Mouse (Mus musculus) limb, embryonic 11.5 days (tissue): ENCODE measurements around the gene Enpp6. TPM values are rescaled to one million over a fixed set of nuclear protein-coding genes. Genes with fewer than 3 reads are reported as not detected.
A peak's percentile ranks its signal among the peaks of the same experiment; 100 is the strongest.
"Not testable (repeated sequence)": the region's sequence is repeated elsewhere in the genome, so short reads cannot be mapped to it uniquely, and the experiment has no call there.

Experiments used
- ATAC-seq: fragments of 200-750 bp; cut with Nextera tagmentation; 2 replicates; pipeline ENCODE4 v1.8.0; 2017; ENCODE audit warnings: low read depth; ENCODE audit not compliant: insufficient number of reproducible peaks, low FRiP score, low TSS enrichment
- DNase-seq: peaks from one replicate; pipeline ENCODE4 v3.0.0-alpha.2; 2015; ENCODE audit warnings: low spot score
- H3K27ac ChIP-seq: fragments of 300-500 bp; sonication (generic); replicated peaks from 2 replicates; pipeline ENCODE4 v1.5.1; 2014; ENCODE audit warnings: low read depth, mild to moderate bottlenecking, low read length
- H3K27me3 ChIP-seq: fragments of 300-500 bp; sonication (generic); 2 replicates; pipeline ENCODE4 v1.6.1; 2014; ENCODE audit warnings: mild to moderate bottlenecking, low read length, mixed read lengths; ENCODE audit not compliant: control insufficient read depth, insufficient read depth
- H3K36me3 ChIP-seq: fragments of 300-500 bp; sonication (generic); 2 replicates; pipeline ENCODE4 v1.6.1; 2014; ENCODE audit warnings: mild to moderate bottlenecking, low read length, moderate library complexity, mixed read lengths; ENCODE audit not compliant: control insufficient read depth, insufficient read depth
- H3K4me1 ChIP-seq: fragments of 300-500 bp; sonication (generic); 2 replicates; pipeline ENCODE4 v1.6.1; 2014; ENCODE audit warnings: low read length, mixed read lengths; ENCODE audit not compliant: control insufficient read depth, insufficient read depth
- H3K4me2 ChIP-seq: fragments of 300-500 bp; sonication (generic); 2 replicates; pipeline ENCODE4 v1.6.1; 2014; ENCODE audit warnings: low read depth, mild to moderate bottlenecking, moderate library complexity; ENCODE audit not compliant: severe bottlenecking
- H3K4me3 ChIP-seq: fragments of 300-500 bp; sonication (generic); 2 replicates; pipeline ENCODE4 v1.5.1; 2014; ENCODE audit warnings: low read depth, low read length
- H3K9ac ChIP-seq: fragments of 300-500 bp; sonication (generic); 2 replicates; pipeline ENCODE4 v1.6.1; 2014; ENCODE audit warnings: mild to moderate bottlenecking, low read length
- H3K9me3 ChIP-seq: fragments of 300-500 bp; sonication (generic); 2 replicates; pipeline ENCODE4 v1.6.1; 2016; ENCODE audit warnings: low read length; ENCODE audit not compliant: control insufficient read depth
- WGBS: fragments of 180-500 bp; shearing (Covaris S2); extraction: QIAGEN DNeasy Blood & Tissue Kit; methylation state at CpG from one replicate; pipeline ENCODE4 v1.1.7; 2014; 5-methylcytosine and 5-hydroxymethylcytosine counted together
- polyA plus RNA-seq: library from polyadenylated mRNA; unstranded; fragments of >200 nt; fragmentation: Nextera tagmentation; extraction: Ambion mirVana; gene quantifications from 2 replicates; pipeline ENCODE4 v1.2.1, GENCODE M21; 2014

The Enpp6 gene
- polyA plus RNA-seq, 1 experiment from 2014 or later: 0.77 TPM

- no peak overlapping the region for H3K4me2 ChIP-seq
- 90% methylated on average over 4 of the region's 4 CpGs for WGBS
- ATAC-seq (no peak), DNase-seq (no peak)
- no peaks in the 10 kb centered on the region for H3K9me3 ChIP-seq
- H3K4me3 ChIP-seq: no peak overlapping the region
- H3K9ac ChIP-seq: no peak overlapping the region
- H3K27ac ChIP-seq: no peak overlapping the region
- no peaks in the 10 kb centered on the region for H3K36me3 ChIP-seq
- H3K4me1 ChIP-seq: peaks cover 5% of the 10 kb centered on the region; the same call in 1 of the 2 replicates
- no peaks in the 10 kb centered on the region for H3K27me3 ChIP-seq
Measured at GRCm38 (mm10) chr8:47033976-47034375, 47.3 kb downstream of the Enpp6 start.

GRCm38 (mm10) chr8:47036501-47036900, 49.8 kb downstream of the Enpp6 start:
- Histone ChIP-seq H3K27me3 (no peaks in the 10 kb centered on the region), H3K4me1 (peaks cover 5% of the 10 kb centered on the region; the same call in 1 of the 2 replicates), H3K4me2 (no peak overlapping the region), H3K27ac (no peak overlapping the region), H3K36me3 (no peaks in the 10 kb centered on the region), H3K4me3 (no peak overlapping the region), H3K9ac (no peak overlapping the region), H3K9me3 (0 out of 2 replicates have a peak, but pooled peaks cover 2% of the 10 kb centered on the region)
- WGBS: 47% methylated on average over 8 of the region's 8 CpGs
- ATAC-seq (peak; percentile 51; the same call in 1 of the 2 replicates), DNase-seq (peak; percentile 32)

- H3K9ac ChIP-seq: no peak overlapping the region
- H3K27me3 ChIP-seq: no peaks in the 10 kb centered on the region
- 74% methylated on average over 5 of the region's 5 CpGs for WGBS
- DNase-seq (no peak), ATAC-seq (no peak)
- H3K27ac ChIP-seq: no peak overlapping the region
- H3K36me3 ChIP-seq: no peaks in the 10 kb centered on the region
- no peak overlapping the region for H3K4me2 ChIP-seq
- peaks cover 5% of the 10 kb centered on the region; the same call in 1 of the 2 replicates for H3K4me1 ChIP-seq
- 0 out of 2 replicates have a peak, but pooled peaks cover 2% of the 10 kb centered on the region for H3K9me3 ChIP-seq
- H3K4me3 ChIP-seq: no peak overlapping the region
Measured at GRCm38 (mm10) chr8:47037405-47037804, 50.7 kb downstream of the Enpp6 start.

- ATAC-seq, H3K36me3 ChIP-seq, H3K4me2 ChIP-seq, H3K27ac ChIP-seq, H3K9ac ChIP-seq, H3K27me3 ChIP-seq, DNase-seq, H3K4me1 ChIP-seq, H3K9me3 ChIP-seq, H3K4me3 ChIP-seq: not testable (repeated sequence)
- 94% methylated on average over 2 of the region's 4 CpGs for WGBS
Measured at GRCm38 (mm10) chr8:47040215-47040614, 53.5 kb downstream of the Enpp6 start.

GRCm38 (mm10) chr8:47046340-47046739, 59.7 kb downstream of the Enpp6 start:
- H3K4me1 ChIP-seq: no peaks in the 10 kb centered on the region
- no peaks in the 10 kb centered on the region for H3K27me3 ChIP-seq
- WGBS: 82% methylated on average over 4 of the region's 4 CpGs
- ATAC-seq (no peak), DNase-seq (no peak)
- no peaks in the 10 kb centered on the region for H3K36me3 ChIP-seq
- H3K4me3 ChIP-seq: no peak overlapping the region
- no peak overlapping the region for H3K9ac ChIP-seq
- no peaks in the 10 kb centered on the region for H3K9me3 ChIP-seq
- H3K27ac ChIP-seq: no peak overlapping the region
- no peak overlapping the region for H3K4me2 ChIP-seq

GRCm38 (mm10) chr8:47047146-47047545, 60.5 kb downstream of the Enpp6 start:
- Histone ChIP-seq H3K4me2 (no peak overlapping the region), H3K9ac (no peak overlapping the region), H3K27me3 (no peaks in the 10 kb centered on the region), H3K4me1 (no peaks in the 10 kb centered on the region), H3K9me3 (no peaks in the 10 kb centered on the region), H3K36me3 (no peaks in the 10 kb centered on the region), H3K4me3 (no peak overlapping the region), H3K27ac (no peak overlapping the region)
- no peak for ATAC-seq
- 96% methylated on average over 2 of the region's 2 CpGs for WGBS
- no peak for DNase-seq

GRCm38 (mm10) chr8:47048584-47048983, 61.9 kb downstream of the Enpp6 start:
- DNase-seq (no peak), ATAC-seq (no peak)
- H3K27ac ChIP-seq: no peak overlapping the region
- no peak overlapping the region for H3K9ac ChIP-seq
- H3K9me3 ChIP-seq: no peaks in the 10 kb centered on the region
- no peaks in the 10 kb centered on the region for H3K4me1 ChIP-seq
- no peaks in the 10 kb centered on the region for H3K36me3 ChIP-seq
- H3K27me3 ChIP-seq: no peaks in the 10 kb centered on the region
- H3K4me3 ChIP-seq: no peak overlapping the region
- 95% methylated on average over 10 of the region's 10 CpGs for WGBS
- no peak overlapping the region for H3K4me2 ChIP-seq

GRCm38 (mm10) chr8:47052643-47053042, 66.0 kb downstream of the Enpp6 start:
- Histone ChIP-seq H3K9me3 (no peaks in the 10 kb centered on the region), H3K9ac (no peak overlapping the region), H3K4me2 (no peak overlapping the region), H3K27me3 (no peaks in the 10 kb centered on the region), H3K36me3 (no peaks in the 10 kb centered on the region), H3K4me1 (no peaks in the 10 kb centered on the region), H3K4me3 (no peak overlapping the region), H3K27ac (no peak overlapping the region)
- ATAC-seq (no peak), DNase-seq (no peak)
- 87% methylated on average over 3 of the region's 3 CpGs for whole genome bisulfite sequencing

GRCm38 (mm10) chr8:47056086-47056485, 69.4 kb downstream of the Enpp6 start:
- DNase-seq (no peak), ATAC-seq (no peak)
- Histone ChIP-seq H3K9me3 (no peaks in the 10 kb centered on the region), H3K9ac (no peak overlapping the region), H3K27me3 (no peaks in the 10 kb centered on the region), H3K4me2 (no peak overlapping the region), H3K36me3 (no peaks in the 10 kb centered on the region), H3K4me3 (no peak overlapping the region), H3K4me1 (no peaks in the 10 kb centered on the region), H3K27ac (no peak overlapping the region)
- 89% methylated on average over 1 of the region's 1 CpGs for whole genome bisulfite sequencing
